Mouse (Mus musculus) megakaryocyte, embryonic 14.5 days (primary cell): ENCODE measurements at regions not wholly inside any gene's neighbourhood (a gene's known extent, or its start where the extent isn't known, plus 50 kb on each side); places are given as distances from the start of the nearest gene placed in this dataset.

Source experiments
- H3K27me3 ChIP-seq: replicated peaks from 2 replicates; pipeline ENCODE3; 2012; ENCODE audit warnings: inconsistent platforms
- H3K36me3 ChIP-seq: replicated peaks from 2 replicates; pipeline ENCODE3; 2012; ENCODE audit warnings: low read length, inconsistent platforms, mixed read lengths
- H3K4me1 ChIP-seq: 2 replicates; pipeline ENCODE4 v1.6.1; 2012; ENCODE audit warnings: inconsistent platforms
- H3K4me3 ChIP-seq: replicated peaks from 2 replicates; pipeline ENCODE3; 2012; ENCODE audit warnings: moderate library complexity, mild to moderate bottlenecking, inconsistent platforms
- H3K9me3 ChIP-seq: 2 replicates; pipeline ENCODE4 v1.6.1; 2012; ENCODE audit warnings: inconsistent platforms
- FLI1 ChIP-seq: IDR thresholded peaks from 2 replicates; pipeline ENCODE4 v1.6.1; 2012; ENCODE audit warnings: low read length, inconsistent platforms, mixed read lengths
- GATA1 ChIP-seq: IDR thresholded peaks from 3 replicates; pipeline ENCODE4 v1.6.1; 2012; ENCODE audit warnings: mixed read lengths, low read length, inconsistent platforms, borderline replicate concordance

GRCm38 (mm10) chr10:56493461-56493860 is 116.3 kb downstream of the Gja1 start:
- Histone ChIP-seq H3K9me3 (no peaks in the 10 kb centered on the region), H3K27me3 (no peaks in the 10 kb centered on the region), H3K36me3 (no peaks in the 10 kb centered on the region), H3K4me1 (no peaks in the 10 kb centered on the region), H3K4me3 (no peak overlapping the region)
- TF ChIP-seq GATA1 (no peak), FLI1 (no peak)

GRCm38 (mm10) chr10:56495352-56495751 is 118.2 kb downstream of the Gja1 start:
- Histone ChIP-seq H3K27me3 (no peaks in the 10 kb centered on the region), H3K9me3 (no peaks in the 10 kb centered on the region)

GRCm38 (mm10) chr10:56519041-56519440 is 141.9 kb downstream of the Gja1 start:
- H3K36me3 ChIP-seq = no peaks in the 10 kb centered on the region

More at GRCm38 (mm10) chr10:56495352-56495751, 118.2 kb downstream of the Gja1 start:
- H3K4me3 ChIP-seq = no peak overlapping the region
- TF ChIP-seq GATA1 (no peak), FLI1 (no peak)
- H3K4me1 ChIP-seq = no peaks in the 10 kb centered on the region
- H3K36me3 ChIP-seq = no peaks in the 10 kb centered on the region

GRCm38 (mm10) chr10:56525791-56526190 is 148.7 kb downstream of the Gja1 start:
- H3K36me3 ChIP-seq = no peaks in the 10 kb centered on the region
- TF ChIP-seq FLI1 (no peak), GATA1 (no peak)
- peaks cover 10% of the 10 kb centered on the region for H3K9me3 ChIP-seq
- H3K4me3 ChIP-seq = no peak overlapping the region
- H3K27me3 ChIP-seq = no peaks in the 10 kb centered on the region
- peaks cover 6% of the 10 kb centered on the region for H3K4me1 ChIP-seq

More at GRCm38 (mm10) chr10:56519041-56519440, 141.9 kb downstream of the Gja1 start:
- H3K4me1 ChIP-seq = peaks cover 6% of the 10 kb centered on the region
- H3K9me3 ChIP-seq = no peaks in the 10 kb centered on the region; the same call in 1 of the 2 replicates
- H3K4me3 ChIP-seq = no peak overlapping the region
- no peaks in the 10 kb centered on the region for H3K27me3 ChIP-seq
- no peak for TF ChIP-seq FLI1
- no peak for TF ChIP-seq GATA1

GRCm38 (mm10) chr10:56537091-56537490 is 160.0 kb downstream of the Gja1 start:
- no peaks in the 10 kb centered on the region for H3K4me1 ChIP-seq
- no peaks in the 10 kb centered on the region for H3K27me3 ChIP-seq
- peaks cover 10% of the 10 kb centered on the region for H3K9me3 ChIP-seq
- TF ChIP-seq GATA1 = no peak
- TF ChIP-seq FLI1 = no peak
- H3K4me3 ChIP-seq = no peak overlapping the region
- no peaks in the 10 kb centered on the region for H3K36me3 ChIP-seq

GRCm38 (mm10) chr10:56539827-56540511 is 162.8 kb downstream of the Gja1 start:
- Histone ChIP-seq H3K36me3 (no peaks in the 10 kb centered on the region), H3K4me3 (no peak overlapping the region), H3K4me1 (no peaks in the 10 kb centered on the region), H3K9me3 (peaks cover 14% of the 10 kb centered on the region; the same call in 1 of the 2 replicates), H3K27me3 (no peaks in the 10 kb centered on the region)
- TF ChIP-seq FLI1 (no peak), GATA1 (no peak)

- peaks cover 15% of the 10 kb centered on the region; the same call in 1 of the 2 replicates for H3K9me3 ChIP-seq
- no peaks in the 10 kb centered on the region for H3K36me3 ChIP-seq
- H3K4me1 ChIP-seq = no peaks in the 10 kb centered on the region
- H3K4me3 ChIP-seq = no peak overlapping the region
- no peak for TF ChIP-seq GATA1
- no peak for TF ChIP-seq FLI1
- no peaks in the 10 kb centered on the region for H3K27me3 ChIP-seq
Observed at GRCm38 (mm10) chr10:56542106-56542505, 165.0 kb downstream of the Gja1 start.

- TF ChIP-seq FLI1 (no peak), GATA1 (no peak)
- H3K27me3 ChIP-seq = no peaks in the 10 kb centered on the region
- H3K4me1 ChIP-seq = no peaks in the 10 kb centered on the region
- H3K36me3 ChIP-seq = no peaks in the 10 kb centered on the region
- peaks cover 8% of the 10 kb centered on the region; the same call in 1 of the 2 replicates for H3K9me3 ChIP-seq
- no peak overlapping the region for H3K4me3 ChIP-seq
Observed at GRCm38 (mm10) chr10:56545989-56546388, 168.9 kb downstream of the Gja1 start.

GRCm38 (mm10) chr10:56546824-56547223 is 169.7 kb downstream of the Gja1 start:
- Histone ChIP-seq H3K36me3 (no peaks in the 10 kb centered on the region), H3K27me3 (no peaks in the 10 kb centered on the region), H3K9me3 (peaks cover 8% of the 10 kb centered on the region; the same call in 1 of the 2 replicates), H3K4me3 (no peak overlapping the region), H3K4me1 (no peaks in the 10 kb centered on the region)
- no peak for TF ChIP-seq GATA1
- TF ChIP-seq FLI1 = no peak

GRCm38 (mm10) chr10:56547825-56548224 is 170.7 kb downstream of the Gja1 start:
- H3K4me3 ChIP-seq = no peak overlapping the region
- no peaks in the 10 kb centered on the region for H3K36me3 ChIP-seq
- H3K4me1 ChIP-seq = no peaks in the 10 kb centered on the region
- peaks cover 8% of the 10 kb centered on the region; the same call in 1 of the 2 replicates for H3K9me3 ChIP-seq
- TF ChIP-seq GATA1 (no peak), FLI1 (no peak)
- no peaks in the 10 kb centered on the region for H3K27me3 ChIP-seq
